Mouse (Mus musculus): ENCODE measurements around the gene Cox16. TPM values are rescaled to one million over a fixed set of nuclear protein-coding genes. Genes with fewer than 3 reads are reported as not detected.

Cox16 gene
- polyA plus RNA-seq, 1 experiment from 2014 or later = 94.7 TPM

Other genes with a start within 250 kb of the Cox16 start
- gene Slc8a3, start 151.9 kb downstream of the Cox16 start, polyA plus RNA-seq (2015; fragmentation: Nextera tagmentation; extraction: Ambion mirVana) = 0.35 and 0.46 TPM in 2 replicates
- gene Gm4787, start 105.7 kb downstream of the Cox16 start, polyA plus RNA-seq (2015; fragmentation: Nextera tagmentation; extraction: Ambion mirVana) = 0.10 and 0.17 TPM in 2 replicates
- gene Adam4, start 63.2 kb downstream of the Cox16 start, polyA plus RNA-seq (2015; fragmentation: Nextera tagmentation; extraction: Ambion mirVana) = 0.42 and 0.47 TPM in 2 replicates
- 28.6 and 29.9 TPM in 2 replicates for gene Gm20498, start 47.8 kb upstream of the Cox16 start, polyA plus RNA-seq (2015; fragmentation: Nextera tagmentation; extraction: Ambion mirVana)
- gene Synj2bp, start 47.8 kb upstream of the Cox16 start, polyA plus RNA-seq (2015; fragmentation: Nextera tagmentation; extraction: Ambion mirVana) = 33.5 and 35.2 TPM in 2 replicates
- 0.10 and 0.12 TPM in 2 replicates for gene Adam21, start 83.3 kb upstream of the Cox16 start, polyA plus RNA-seq (2015; fragmentation: Nextera tagmentation; extraction: Ambion mirVana)
- 40.1 and 43.0 TPM in 2 replicates for gene Med6, start 109.9 kb upstream of the Cox16 start, polyA plus RNA-seq (2015; fragmentation: Nextera tagmentation; extraction: Ambion mirVana)
- gene Ttc9, start 146.1 kb upstream of the Cox16 start, polyA plus RNA-seq (2015; fragmentation: Nextera tagmentation; extraction: Ambion mirVana) = 4.0 and 4.5 TPM in 2 replicates

Data from heart, embryonic 16.5 days (tissue).